Comparison of ENCODE assay signal across 8 mouse cellular contexts in genomic region chr9:31131205-31131968, GRCm38 (mm10). TPM values are rescaled to one million over a fixed set of nuclear protein-coding genes. Genes with fewer than 3 reads are reported as not detected.
DNase-seq lines count a peak whose midpoint lies in the region; ATAC-seq lines count a peak whose summit lies in the region.

St14 (minus strand) TSS chr9:31131853.

- H3K4me3 ChIP-seq in hindbrain, embryonic 11.5 days (ENCODE audit: low read depth, low read length): peak within 1 kb of the TSS; percentile 46
- H3K4me3 ChIP-seq in limb, embryonic 13.5 days: peak within 1 kb of the TSS; percentile 53
- peak within 1 kb of the TSS; percentile 45 for H3K4me3 ChIP-seq in midbrain, embryonic 13.5 days (replicated peaks)

- peak within 1 kb of the TSS; percentile 66 for H3K4me2 ChIP-seq in hindbrain, embryonic 11.5 days (replicated peaks; ENCODE audit: low read depth, low read length)
- H3K4me2 ChIP-seq in limb, embryonic 13.5 days (replicated peaks): peak within 1 kb of the TSS; percentile 96
- peak within 1 kb of the TSS; percentile 84 for H3K4me2 ChIP-seq in midbrain, embryonic 13.5 days (replicated peaks)

- H3K36me3 ChIP-seq in hindbrain, embryonic 11.5 days (ENCODE audit: control insufficient read depth, insufficient read depth, low read length): no peaks in the 10 kb centered on the region
- H3K36me3 ChIP-seq in limb, embryonic 13.5 days: no peaks in the 10 kb centered on the region
- no peaks in the 10 kb centered on the region for H3K36me3 ChIP-seq in midbrain, embryonic 13.5 days

- no peak within 1 kb of the TSS for H3K27ac ChIP-seq in hindbrain, embryonic 11.5 days (ENCODE audit: low read depth, low read length)
- no peak within 1 kb of the TSS for H3K27ac ChIP-seq in limb, embryonic 13.5 days
- H3K27ac ChIP-seq in midbrain, embryonic 13.5 days: no peak within 1 kb of the TSS

- peaks cover 12% of the 10 kb centered on the region for H3K4me1 ChIP-seq in hindbrain, embryonic 11.5 days (replicated peaks; ENCODE audit: control insufficient read depth, insufficient read depth, low read length)
- peaks cover 21% of the 10 kb centered on the region for H3K4me1 ChIP-seq in limb, embryonic 13.5 days
- H3K4me1 ChIP-seq in midbrain, embryonic 13.5 days (replicated peaks): peaks cover 16% of the 10 kb centered on the region

- no peaks in the 10 kb centered on the region for H3K9me3 ChIP-seq in hindbrain, embryonic 11.5 days (ENCODE audit: control insufficient read depth, low read length)
- no peaks in the 10 kb centered on the region for H3K9me3 ChIP-seq in limb, embryonic 13.5 days
- no peaks in the 10 kb centered on the region for H3K9me3 ChIP-seq in midbrain, embryonic 13.5 days

- no peak for DNase-seq in cerebellum, adult 9-11 months
- peak; percentile 10 to 26 for DNase-seq in adrenal gland, postnatal 36 days
- DNase-seq in hindbrain, embryonic 11.5 days (ENCODE audit: low spot score): peak; percentile 54
- peak; percentile 23 to 49 for DNase-seq in thymus, adult 18-20 months
- DNase-seq in gastrocnemius, postnatal 10 days: no peak

- peak; percentile 49; the same call in 1 of the 2 replicates for ATAC-seq in cerebellum, adult (ENCODE audit: insufficient number of reproducible peaks, low FRiP score, low TSS enrichment)
- peak; percentile 57 for ATAC-seq in hindbrain, embryonic 11.5 days (ENCODE audit: low FRiP score)
- ATAC-seq in limb, embryonic 13.5 days (ENCODE audit: low FRiP score, low read depth): peak; percentile 61; the same call in 1 of the 2 replicates
- peak; percentile 57 for ATAC-seq in midbrain, embryonic 13.5 days

- under 1% methylated on average over 72 of the region's 74 CpGs for WGBS in hindbrain, embryonic 11.5 days
- under 1% methylated on average over 74 of the region's 74 CpGs for WGBS in limb, embryonic 13.5 days
- WGBS in midbrain, embryonic 13.5 days: 1% methylated on average over 70 of the region's 74 CpGs

- H3K9ac ChIP-seq in hindbrain, embryonic 11.5 days (ENCODE audit: low read depth, low read length): peak within 1 kb of the TSS; percentile 17; the same call in 1 of the 2 replicates
- H3K9ac ChIP-seq in limb, embryonic 13.5 days: peak within 1 kb of the TSS; percentile 69
- H3K9ac ChIP-seq in midbrain, embryonic 13.5 days (replicated peaks): peak within 1 kb of the TSS; percentile 45

- H3K27me3 ChIP-seq in hindbrain, embryonic 11.5 days (ENCODE audit: control insufficient read depth, insufficient read depth, low read length): peaks cover 41% of the 10 kb centered on the region
- peaks cover 82% of the 10 kb centered on the region for H3K27me3 ChIP-seq in limb, embryonic 13.5 days
- peaks cover 70% of the 10 kb centered on the region for H3K27me3 ChIP-seq in midbrain, embryonic 13.5 days

RNA-seq across cellular contexts. Expression of gene St14, which starts in this region (rescaled TPM):
- under 1 TPM; 0.43 to 0.99 TPM for total RNA-seq in adrenal gland, postnatal 36 days (2021)
- 2.4 and 3.2 TPM in 2 replicates for polyA plus RNA-seq in hindbrain, embryonic 11.5 days (2014; fragmentation: Nextera tagmentation; extraction: Ambion mirVana)
- polyA plus RNA-seq in limb, embryonic 13.5 days (2015; fragmentation: Nextera tagmentation; extraction: Ambion mirVana): 6.9 and 9.2 TPM in 2 replicates
- polyA plus RNA-seq in midbrain, embryonic 13.5 days (2015; fragmentation: Nextera tagmentation; extraction: Ambion mirVana): 0.50 and 0.57 TPM in 2 replicates
- total RNA-seq in gastrocnemius, postnatal 10 days (2021): under 1 TPM; 0.20 to 0.66 TPM

Comparison
In these comparisons a context has a peak if more than half of its experiments do, and no peak if none do; other contexts are left out.
1. Peak in DNase-seq in adrenal gland, postnatal 36 days; RNA of the gene not detected or under 1 TPM.
2. Peak in ATAC-seq, H3K4me3 ChIP-seq, H3K9ac ChIP-seq and H3K4me2 ChIP-seq in midbrain, embryonic 13.5 days; RNA of the gene not detected or under 1 TPM.
3. DNase-seq: peak in hindbrain, embryonic 11.5 days (single experiment) and thymus, adult 18-20 months (2 of 2); none in cerebellum, adult 9-11 months (single experiment) and gastrocnemius, postnatal 10 days (single experiment).
4. H3K9ac ChIP-seq: peak in every context shown above with its lines; median percentile 69 in limb, embryonic 13.5 days; 45 in midbrain, embryonic 13.5 days; 17 in hindbrain, embryonic 11.5 days.
5. Peak in every context shown above with its lines, with median percentiles within 50 percentile points of each other: ATAC-seq, H3K4me2 ChIP-seq and H3K4me3 ChIP-seq.